Mouse (Mus musculus) megakaryocyte progenitor cell, adult 5-6 weeks (primary cell): ENCODE measurements around the gene Gm12888. TPM values are rescaled to one million over a fixed set of nuclear protein-coding genes. Genes with fewer than 3 reads are reported as not detected.
"Not testable (repeated sequence)": the region's sequence is repeated elsewhere in the genome, so short reads cannot be mapped to it uniquely, and the experiment has no call there.

ENCODE experiments used
- ATAC-seq: replicated peaks from 2 replicates; pipeline ENCODE4 v1.8.0; 2016; ENCODE audit warnings: mild to moderate bottlenecking, moderate TSS enrichment, inconsistent platforms; ENCODE audit not compliant: poor library complexity
- total RNA-seq, 2 experiments: library from RNA; stranded (forward) in 1 of 2; stranded (reverse) in 1 of 2; fragments of 157-497, 149-512 nt in 1 of 2; fragments of 200-1000 nt in 1 of 2; gene quantifications; 2 replicates each; pipeline versions ENCODE4 v1.2.3 to v1.2.4; 2015 to 2017

Gene Gm12888
- total RNA-seq (2015) = not detected in 2 replicates
- total RNA-seq (2017) = not detected in 2 replicates

DNA sequence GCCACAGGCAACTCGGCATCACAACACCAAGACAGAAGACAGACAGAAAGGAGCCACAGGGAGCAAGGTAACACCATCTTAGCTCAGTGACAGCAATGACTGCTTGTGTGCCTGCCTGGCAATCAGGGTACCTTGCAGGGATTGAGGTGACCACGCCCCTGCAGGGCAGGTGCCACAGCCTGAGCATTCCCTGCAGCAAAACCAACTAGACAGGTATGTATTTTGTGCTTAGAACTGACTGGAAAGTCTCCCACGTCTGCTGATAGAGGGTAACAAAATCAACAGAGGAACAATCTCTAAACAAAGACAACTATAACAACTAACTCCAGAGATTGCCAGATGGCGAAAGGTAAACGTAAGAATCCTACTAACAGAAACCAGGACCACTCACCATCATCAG lies at the start of gene Gm12888:
Gm12888 (minus strand) TSS at position 101 of the 400 bp plus-strand sequence.
- not testable (repeated sequence) for ATAC-seq

Other genes starting within 250 kb of the Gm12888 start
- gene Zmpste24, start 226.7 kb downstream of the Gm12888 start, total RNA-seq (2015) = 67.2 and 71.8 TPM in 2 replicates
- gene Zmpste24, start 226.7 kb downstream of the Gm12888 start, total RNA-seq (2017) = 67.1 and 70.9 TPM in 2 replicates
- not detected in 2 replicates for gene Tmco2, start 215.7 kb downstream of the Gm12888 start, total RNA-seq (2015)
- gene Tmco2, start 215.7 kb downstream of the Gm12888 start, total RNA-seq (2017) = not detected in 2 replicates
- gene Rlf, start 109.8 kb downstream of the Gm12888 start, total RNA-seq (2015) = 16.4 and 16.7 TPM in 2 replicates
- 22.1 and 29.8 TPM in 2 replicates for gene Rlf, start 109.8 kb downstream of the Gm12888 start, total RNA-seq (2017)
- not detected in 2 replicates for gene Gm12886, start 98.2 kb upstream of the Gm12888 start, total RNA-seq (2015)
- gene Gm12886, start 98.2 kb upstream of the Gm12888 start, total RNA-seq (2017) = not detected in 2 replicates